Mouse (Mus musculus): ENCODE measurements around the gene Dpm3. TPM values are rescaled to one million over a fixed set of nuclear protein-coding genes. Genes with fewer than 3 reads are reported as not detected.

Gene Dpm3
- polyA plus RNA-seq, 1 experiment from 2014 or later = 88.7 TPM

DNA sequence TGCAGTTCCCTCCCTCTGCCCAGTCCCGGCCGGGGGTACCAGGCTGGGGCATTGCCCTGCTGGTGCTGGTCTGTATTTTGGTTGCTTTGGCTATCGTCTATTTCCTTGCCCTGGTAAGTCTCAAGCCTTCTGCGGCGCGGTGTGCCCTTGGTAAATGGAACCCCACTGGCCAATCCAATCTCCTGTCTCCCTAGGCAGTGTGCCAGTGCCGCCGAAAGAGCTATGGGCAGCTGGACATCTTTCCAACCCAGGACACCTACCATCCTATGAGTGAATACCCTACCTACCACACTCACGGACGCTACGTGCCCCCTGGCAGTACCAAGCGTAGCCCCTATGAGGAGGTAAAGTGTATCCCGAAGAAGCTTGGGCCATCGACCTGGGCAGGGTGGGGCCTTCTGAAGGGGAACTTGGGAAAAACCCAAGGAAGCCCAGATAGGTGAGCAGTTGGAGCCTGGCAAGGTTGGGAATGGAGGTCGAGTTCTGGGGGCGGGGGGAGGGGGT lies 27.3 kb upstream of the Dpm3 start:
- H3K4me3 ChIP-seq = no peak overlapping the region
- no peak for ATAC-seq (replicated peaks; ENCODE audit: insufficient number of reproducible peaks, insufficient read depth, low FRiP score, low read depth)
- peaks cover 23% of the 10 kb centered on the region for H3K27me3 ChIP-seq
- no peak overlapping the region for H3K27ac ChIP-seq
- no peak overlapping the region for H3K9ac ChIP-seq
- 72% methylated on average over 16 of the region's 16 CpGs for WGBS
- no peak overlapping the region for H3K4me2 ChIP-seq
- H3K4me1 ChIP-seq (replicated peaks) = peaks cover 31% of the 10 kb centered on the region
- H3K9me3 ChIP-seq (replicated peaks) = no peaks in the 10 kb centered on the region
- no peaks in the 10 kb centered on the region for H3K36me3 ChIP-seq

DNA sequence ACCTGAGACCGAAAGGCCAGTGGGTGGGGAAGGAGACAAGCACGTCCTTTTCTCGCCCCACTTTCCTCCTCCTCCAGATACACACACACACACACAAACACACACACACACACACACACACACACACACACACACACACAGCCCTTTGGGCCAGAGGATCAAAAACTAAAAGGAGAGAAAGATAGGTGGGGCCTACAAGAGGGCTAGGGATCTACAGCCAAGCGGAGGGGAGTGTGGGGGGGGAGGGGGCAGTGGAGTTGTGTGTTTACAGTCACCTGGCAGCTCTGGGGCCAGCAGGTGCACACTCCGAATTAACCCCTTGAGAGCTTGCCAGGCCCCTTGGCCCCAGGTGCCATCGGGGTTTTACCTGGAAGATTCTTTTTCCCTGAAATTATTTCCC lies 26.5 kb upstream of the Dpm3 start:
- Histone ChIP-seq H3K4me2 (no peak overlapping the region), H3K27ac (no peak overlapping the region), H3K9me3 (replicated peaks) (no peaks in the 10 kb centered on the region), H3K36me3 (no peaks in the 10 kb centered on the region), H3K4me3 (no peak overlapping the region), H3K27me3 (peaks cover 23% of the 10 kb centered on the region), H3K4me1 (replicated peaks) (peaks cover 24% of the 10 kb centered on the region), H3K9ac (no peak overlapping the region)
- ATAC-seq (replicated peaks; ENCODE audit: insufficient number of reproducible peaks, insufficient read depth, low FRiP score, low read depth) = no peak
- WGBS = 70% methylated on average over 6 of the region's 6 CpGs

DNA sequence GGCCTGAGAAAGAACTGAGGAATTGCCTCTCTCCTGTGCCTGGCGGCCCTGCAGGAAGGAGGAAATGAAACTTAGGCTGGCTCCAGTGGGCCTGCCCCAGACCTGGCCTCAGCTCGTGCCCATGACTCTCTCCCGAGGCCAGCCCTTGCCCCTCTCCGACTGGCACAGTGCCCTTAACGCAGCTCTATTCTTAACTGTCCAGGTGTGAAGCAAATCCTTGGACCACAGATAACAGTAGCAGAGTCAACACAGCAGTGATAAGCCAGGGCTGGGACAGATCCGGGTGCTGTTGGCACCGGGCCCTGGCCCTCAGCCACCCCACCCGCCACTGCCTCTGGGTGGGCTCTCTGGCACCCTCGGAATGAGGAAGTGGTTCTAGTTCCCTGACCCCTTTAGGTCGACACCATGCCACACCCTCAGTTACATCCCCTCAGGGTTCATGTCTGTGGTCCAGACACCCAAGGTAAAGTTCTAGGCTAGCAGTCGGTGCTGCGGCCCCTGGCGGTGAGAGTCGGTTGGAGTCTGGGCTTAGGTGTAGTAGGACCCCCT lies 25.5 kb upstream of the Dpm3 start:
- Histone ChIP-seq H3K9ac (no peak overlapping the region), H3K9me3 (replicated peaks) (no peaks in the 10 kb centered on the region), H3K27ac (peak overlapping the region; percentile 55), H3K4me3 (no peak overlapping the region), H3K4me2 (peak overlapping the region; percentile 19), H3K4me1 (replicated peaks) (peaks cover 16% of the 10 kb centered on the region), H3K27me3 (peaks cover 26% of the 10 kb centered on the region), H3K36me3 (no peaks in the 10 kb centered on the region)
- peak; percentile 54; the same call in 1 of the 2 replicates for ATAC-seq (replicated peaks; ENCODE audit: insufficient number of reproducible peaks, insufficient read depth, low FRiP score, low read depth)
- WGBS = 41% methylated on average over 14 of the region's 14 CpGs

- WGBS = 86% methylated on average over 10 of the region's 10 CpGs
- H3K27ac ChIP-seq = no peak overlapping the region
Observed at GRCm38 (mm10) chr3:89236516-89236915, 22.6 kb upstream of the Dpm3 start.

GRCm38 (mm10) chr3:89237682-89238081 lies 21.5 kb upstream of the Dpm3 start:
- no peak for ATAC-seq (replicated peaks; ENCODE audit: insufficient number of reproducible peaks, insufficient read depth, low FRiP score, low read depth)
- Histone ChIP-seq H3K36me3 (no peaks in the 10 kb centered on the region), H3K9ac (no peak overlapping the region), H3K9me3 (replicated peaks) (no peaks in the 10 kb centered on the region), H3K4me3 (no peak overlapping the region), H3K4me2 (no peak overlapping the region), H3K27me3 (peaks cover 11% of the 10 kb centered on the region), H3K27ac (no peak overlapping the region), H3K4me1 (replicated peaks) (peaks cover 15% of the 10 kb centered on the region)
- WGBS = 90% methylated on average over 21 of the region's 21 CpGs

More at GRCm38 (mm10) chr3:89236516-89236915, 22.6 kb upstream of the Dpm3 start:
- Histone ChIP-seq H3K9ac (no peak overlapping the region), H3K4me3 (no peak overlapping the region), H3K36me3 (no peaks in the 10 kb centered on the region), H3K4me2 (no peak overlapping the region), H3K27me3 (peaks cover 11% of the 10 kb centered on the region), H3K9me3 (replicated peaks) (no peaks in the 10 kb centered on the region), H3K4me1 (replicated peaks) (peaks cover 16% of the 10 kb centered on the region)
- ATAC-seq (replicated peaks; ENCODE audit: insufficient number of reproducible peaks, insufficient read depth, low FRiP score, low read depth) = no peak

- WGBS = 61% methylated on average over 12 of the region's 12 CpGs
- H3K4me3 ChIP-seq = no peak overlapping the region
- H3K9ac ChIP-seq = no peak overlapping the region
- peaks cover 14% of the 10 kb centered on the region for H3K27me3 ChIP-seq
- H3K9me3 ChIP-seq (replicated peaks) = no peaks in the 10 kb centered on the region
- H3K4me1 ChIP-seq (replicated peaks) = peaks cover 10% of the 10 kb centered on the region
- ATAC-seq (replicated peaks; ENCODE audit: insufficient number of reproducible peaks, insufficient read depth, low FRiP score, low read depth) = no peak
- no peak overlapping the region for H3K27ac ChIP-seq
- H3K36me3 ChIP-seq = no peaks in the 10 kb centered on the region
- no peak overlapping the region for H3K4me2 ChIP-seq
Observed at GRCm38 (mm10) chr3:89238494-89238893, 20.7 kb upstream of the Dpm3 start.

GRCm38 (mm10) chr3:89242331-89242895 lies 16.7 kb upstream of the Dpm3 start:
- no peaks in the 10 kb centered on the region for H3K9me3 ChIP-seq (replicated peaks)
- H3K4me2 ChIP-seq = no peak overlapping the region
- H3K4me3 ChIP-seq = no peak overlapping the region
- H3K4me1 ChIP-seq (replicated peaks) = peaks cover 36% of the 10 kb centered on the region
- 69% methylated on average over 9 of the region's 9 CpGs for WGBS
- H3K9ac ChIP-seq = no peak overlapping the region
- no peak overlapping the region for H3K27ac ChIP-seq
- peaks cover 23% of the 10 kb centered on the region for H3K27me3 ChIP-seq
- no peak for ATAC-seq (replicated peaks; ENCODE audit: insufficient number of reproducible peaks, insufficient read depth, low FRiP score, low read depth)
- H3K36me3 ChIP-seq = no peaks in the 10 kb centered on the region

DNA sequence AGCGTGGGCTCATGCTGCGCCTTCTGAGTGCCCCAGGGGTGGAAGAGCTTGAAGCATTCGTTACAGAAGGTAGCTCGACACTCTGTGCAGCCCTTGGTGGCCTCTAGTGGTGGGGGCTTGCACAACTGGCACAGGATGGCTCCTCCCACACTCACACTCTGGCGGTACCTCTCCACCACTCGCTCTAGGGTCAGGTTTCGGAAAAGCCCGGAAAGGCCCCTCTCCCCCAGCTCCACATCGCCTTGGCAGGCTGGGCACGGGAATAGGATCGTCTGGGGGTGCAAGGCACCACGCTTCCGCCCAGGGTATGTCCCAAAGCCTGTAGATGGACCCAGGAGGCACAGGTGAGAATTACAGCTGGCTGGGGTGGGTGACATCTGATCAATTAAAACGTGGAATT lies 15.5 kb upstream of the Dpm3 start:
- H3K4me1 ChIP-seq (replicated peaks) = peaks cover 40% of the 10 kb centered on the region
- no peaks in the 10 kb centered on the region for H3K36me3 ChIP-seq
- H3K9ac ChIP-seq = no peak overlapping the region
- no peak overlapping the region for H3K27ac ChIP-seq
- 17% methylated on average over 14 of the region's 14 CpGs for WGBS
- peaks cover 21% of the 10 kb centered on the region for H3K27me3 ChIP-seq
- peak overlapping the region; percentile 46 for H3K4me2 ChIP-seq
- H3K9me3 ChIP-seq (replicated peaks) = no peaks in the 10 kb centered on the region
- no peak overlapping the region for H3K4me3 ChIP-seq
- ATAC-seq (replicated peaks; ENCODE audit: insufficient number of reproducible peaks, insufficient read depth, low FRiP score, low read depth) = no peak

GRCm38 (mm10) chr3:89244158-89244981 lies 14.8 kb upstream of the Dpm3 start:
- peak overlapping the region; percentile 29; the same call in 1 of the 2 replicates for H3K27ac ChIP-seq
- 14% methylated on average over 25 of the region's 25 CpGs for WGBS
- ATAC-seq (replicated peaks; ENCODE audit: insufficient number of reproducible peaks, insufficient read depth, low FRiP score, low read depth) = 0 out of 2 replicates have a peak, but pooled peaks have one; percentile 9

GRCm38 (mm10) chr3:89244982-89245687 lies 14.0 kb upstream of the Dpm3 start:
- peak overlapping the region; percentile 90 for H3K4me3 ChIP-seq
- peak overlapping the region; percentile 32; the same call in 1 of the 2 replicates for H3K9ac ChIP-seq
- peak overlapping the region; percentile 29; the same call in 1 of the 2 replicates for H3K27ac ChIP-seq
- peaks cover 20% of the 10 kb centered on the region for H3K27me3 ChIP-seq
- 0% methylated on average over 23 of the region's 26 CpGs for WGBS
- no peaks in the 10 kb centered on the region for H3K36me3 ChIP-seq
- peaks cover 40% of the 10 kb centered on the region for H3K4me1 ChIP-seq (replicated peaks)
- no peaks in the 10 kb centered on the region for H3K9me3 ChIP-seq (replicated peaks)
- H3K4me2 ChIP-seq = peak overlapping the region; percentile 82
- no peak for ATAC-seq (replicated peaks; ENCODE audit: insufficient number of reproducible peaks, insufficient read depth, low FRiP score, low read depth)

More at GRCm38 (mm10) chr3:89244158-89244981, 14.8 kb upstream of the Dpm3 start:
- peak overlapping the region; percentile 32; the same call in 1 of the 2 replicates for H3K9ac ChIP-seq
- H3K36me3 ChIP-seq = no peaks in the 10 kb centered on the region
- peak overlapping the region; percentile 90 for H3K4me3 ChIP-seq
- peak overlapping the region; percentile 82 for H3K4me2 ChIP-seq
- H3K4me1 ChIP-seq (replicated peaks) = peaks cover 40% of the 10 kb centered on the region
- H3K9me3 ChIP-seq (replicated peaks) = no peaks in the 10 kb centered on the region
- H3K27me3 ChIP-seq = peaks cover 20% of the 10 kb centered on the region
